Mouse (Mus musculus): ENCODE measurements around the gene Cmtm6. TPM values are rescaled to one million over a fixed set of nuclear protein-coding genes. Genes with fewer than 3 reads are reported as not detected.

The Cmtm6 gene
- total and polyA plus RNA-seq, 2 experiments = 58.8 to 69.0 TPM

GRCm38 (mm10) chr9:114796473-114797050 is 65.6 kb downstream of the Cmtm6 start:
- WGBS = 70% methylated on average over 11 of the region's 11 CpGs
- Histone ChIP-seq H3K27me3 (ENCODE audit: control insufficient read depth, insufficient read depth, low read length) (no peaks in the 10 kb centered on the region), H3K27ac (replicated peaks; ENCODE audit: insufficient read depth, low read depth, low read length) (no peak overlapping the region), H3K79me2 (ENCODE audit: control insufficient read depth, insufficient read depth, low read length) (peaks cover 3% of the 10 kb centered on the region; the same call in 1 of the 2 replicates), H3K36me3 (ENCODE audit: control insufficient read depth, insufficient read depth, low read length) (peaks cover 6% of the 10 kb centered on the region), H3K9ac (ENCODE audit: low read depth, low read length) (no peak overlapping the region), H3K4me3 (ENCODE audit: insufficient read depth, low read depth, low read length) (no peak overlapping the region), H3K4me1 (ENCODE audit: control insufficient read depth, insufficient read depth, low read length) (peaks cover 2% of the 10 kb centered on the region)
- DNase-seq (ENCODE audit: extremely low read depth, low read depth, low spot score) = no peak
- no peak for TF ChIP-seq CTCF (IDR thresholded peaks at IDR 0.05; ENCODE audit: low read depth, low read length)

DNA sequence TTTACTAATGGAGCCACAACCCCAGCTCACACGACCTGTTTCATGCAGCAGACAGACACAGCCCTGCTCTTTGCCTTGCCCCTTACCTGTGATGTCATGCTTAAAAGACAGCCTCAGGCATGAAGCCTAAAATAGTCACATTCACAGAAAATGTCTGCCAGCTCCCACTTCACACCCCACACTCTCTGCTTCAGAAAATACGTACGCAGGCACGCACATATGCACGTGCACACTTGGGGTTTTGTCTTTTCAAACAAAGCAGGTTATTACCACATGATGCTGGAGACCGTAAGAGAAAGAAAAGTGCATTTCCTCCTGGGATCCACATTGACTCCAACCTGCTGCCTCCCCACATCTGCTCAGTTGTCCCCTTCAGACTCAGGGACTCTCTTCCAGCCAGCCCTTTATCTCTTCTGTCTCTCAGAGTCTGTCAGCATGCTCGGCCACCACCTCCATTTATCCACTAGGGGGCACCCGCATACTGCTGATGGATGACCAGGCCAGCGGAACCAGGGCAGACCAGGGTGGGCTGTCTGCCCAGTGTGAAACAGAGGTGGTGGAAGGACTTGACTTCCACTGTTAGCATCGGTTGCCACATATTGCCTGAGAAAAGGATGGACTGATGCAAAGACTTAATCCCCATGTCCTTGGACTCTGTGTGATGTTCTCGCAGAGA is 66.6 kb downstream of the Cmtm6 start:
- WGBS = 62% methylated on average over 11 of the region's 11 CpGs
- no peak overlapping the region for H3K27ac ChIP-seq (replicated peaks; ENCODE audit: insufficient read depth, low read depth, low read length)
- H3K27me3 ChIP-seq (ENCODE audit: control insufficient read depth, insufficient read depth, low read length) = no peaks in the 10 kb centered on the region
- peaks cover 7% of the 10 kb centered on the region; the same call in 1 of the 2 replicates for H3K79me2 ChIP-seq (ENCODE audit: control insufficient read depth, insufficient read depth, low read length)
- H3K36me3 ChIP-seq (ENCODE audit: control insufficient read depth, insufficient read depth, low read length) = peaks cover 6% of the 10 kb centered on the region
- TF ChIP-seq POLR2A (IDR thresholded peaks at IDR 0.05; ENCODE audit: extremely low read depth, insufficient read depth, low read length) = no peak
- peak; percentile 95 for TF ChIP-seq CTCF (IDR thresholded peaks at IDR 0.05; ENCODE audit: low read depth, low read length)
- H3K4me1 ChIP-seq (ENCODE audit: control insufficient read depth, insufficient read depth, low read length) = peaks cover 2% of the 10 kb centered on the region
- DNase-seq (ENCODE audit: extremely low read depth, low read depth, low spot score) = peak; percentile 30
- H3K4me3 ChIP-seq (ENCODE audit: insufficient read depth, low read depth, low read length) = no peak overlapping the region
- H3K9ac ChIP-seq (ENCODE audit: low read depth, low read length) = no peak overlapping the region

GRCm38 (mm10) chr9:114798845-114799244 is 67.9 kb downstream of the Cmtm6 start:
- no peak for DNase-seq (ENCODE audit: extremely low read depth, low read depth, low spot score)
- Histone ChIP-seq H3K4me3 (ENCODE audit: insufficient read depth, low read depth, low read length) (no peak overlapping the region), H3K4me1 (ENCODE audit: control insufficient read depth, insufficient read depth, low read length) (peaks cover 2% of the 10 kb centered on the region), H3K27me3 (ENCODE audit: control insufficient read depth, insufficient read depth, low read length) (no peaks in the 10 kb centered on the region), H3K9ac (ENCODE audit: low read depth, low read length) (no peak overlapping the region), H3K27ac (replicated peaks; ENCODE audit: insufficient read depth, low read depth, low read length) (no peak overlapping the region), H3K79me2 (ENCODE audit: control insufficient read depth, insufficient read depth, low read length) (peaks cover 7% of the 10 kb centered on the region; the same call in 1 of the 2 replicates), H3K36me3 (ENCODE audit: control insufficient read depth, insufficient read depth, low read length) (peaks cover 6% of the 10 kb centered on the region)
- 75% methylated on average over 6 of the region's 6 CpGs for WGBS
- no peak for TF ChIP-seq POLR2A (IDR thresholded peaks at IDR 0.05; ENCODE audit: extremely low read depth, insufficient read depth, low read length)
- TF ChIP-seq CTCF (IDR thresholded peaks at IDR 0.05; ENCODE audit: low read depth, low read length) = no peak

Other genes with a start within 250 kb of the Cmtm6 start
- 0.09 and 0.13 TPM in 2 replicates for gene Ccr4, start 226.2 kb upstream of the Cmtm6 start, total RNA-seq (2014; rRNA removed)
- gene Ccr4, start 226.2 kb upstream of the Cmtm6 start, polyA plus RNA-seq (2012; rRNA removed) = 0.29 TPM in 1 of 2 replicates, not detected in the other
- gene C130032M10Rik, start 215.4 kb upstream of the Cmtm6 start, total RNA-seq (2014; rRNA removed) = not detected in 2 replicates
- gene C130032M10Rik, start 215.4 kb upstream of the Cmtm6 start, polyA plus RNA-seq (2012; rRNA removed) = not detected in 2 replicates
- under 0.01 TPM in 1 of 2 replicates, not detected in the other for gene Trim71, start 166.7 kb upstream of the Cmtm6 start, total RNA-seq (2014; rRNA removed)
- gene Trim71, start 166.7 kb upstream of the Cmtm6 start, polyA plus RNA-seq (2012; rRNA removed) = 0.02 TPM in 1 of 2 replicates, not detected in the other
- gene Cnot10, start 90.9 kb upstream of the Cmtm6 start, total RNA-seq (2014; rRNA removed) = 15.2 and 15.4 TPM in 2 replicates
- 9.4 and 10.7 TPM in 2 replicates for gene Cnot10, start 90.9 kb upstream of the Cmtm6 start, polyA plus RNA-seq (2012; rRNA removed)
- 15.7 and 16.1 TPM in 2 replicates for gene Dync1li1, start 42.3 kb upstream of the Cmtm6 start, total RNA-seq (2014; rRNA removed)
- gene Dync1li1, start 42.3 kb upstream of the Cmtm6 start, polyA plus RNA-seq (2012; rRNA removed) = 4.3 and 4.5 TPM in 2 replicates
- 5.3 and 6.2 TPM in 2 replicates for gene Cmtm7, start 50.7 kb downstream of the Cmtm6 start, total RNA-seq (2014; rRNA removed)
- gene Cmtm7, start 50.7 kb downstream of the Cmtm6 start, polyA plus RNA-seq (2012; rRNA removed) = 10.5 and 17.3 TPM in 2 replicates
- gene Cmtm8, start 113.0 kb downstream of the Cmtm6 start, total RNA-seq (2014; rRNA removed) = 77.3 and 102 TPM in 2 replicates
- 180 and 217 TPM in 2 replicates for gene Cmtm8, start 113.0 kb downstream of the Cmtm6 start, polyA plus RNA-seq (2012; rRNA removed)
- 21.3 and 22.4 TPM in 2 replicates for gene Gpd1l, start 202.9 kb downstream of the Cmtm6 start, total RNA-seq (2014; rRNA removed)
- gene Gpd1l, start 202.9 kb downstream of the Cmtm6 start, polyA plus RNA-seq (2012; rRNA removed) = 12.6 and 14.7 TPM in 2 replicates
- gene Osbpl10, start 247.5 kb downstream of the Cmtm6 start, total RNA-seq (2014; rRNA removed) = 0.28 and 0.40 TPM in 2 replicates
- 0.11 and 0.82 TPM in 2 replicates for gene Osbpl10, start 247.5 kb downstream of the Cmtm6 start, polyA plus RNA-seq (2012; rRNA removed)

Measured in liver, adult 2 months (tissue).